Mouse (Mus musculus): ENCODE results near the gene Cln6.

DNA sequence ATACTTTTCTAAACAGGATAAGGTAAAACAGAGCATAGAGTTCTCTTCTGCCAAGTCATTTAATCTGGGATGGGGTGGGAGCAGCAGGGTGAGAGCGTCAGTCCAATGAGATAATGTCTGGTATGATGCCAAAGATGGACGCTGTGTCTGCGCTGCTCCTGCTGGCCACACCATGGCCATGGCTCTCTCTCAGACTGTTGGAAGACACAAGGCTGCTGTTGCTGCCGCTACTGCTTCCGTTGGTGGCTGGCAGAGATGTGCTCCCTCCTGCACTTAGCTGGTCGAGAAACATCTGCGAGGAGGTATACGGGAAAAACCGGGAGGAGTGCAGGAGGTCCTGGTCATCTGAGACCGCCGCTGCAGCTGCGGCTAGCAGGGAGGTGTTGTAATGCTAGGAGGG is 43.3 kb downstream of the Cln6 start:
- TF ChIP-seq USF1 (IDR thresholded peaks at IDR 0.05; ENCODE audit: low read depth): no peak
- TF ChIP-seq CEBPB (IDR thresholded peaks at IDR 0.05; ENCODE audit: insufficient read depth, poor library complexity, severe bottlenecking): no peak
- TF ChIP-seq MAX (IDR thresholded peaks at IDR 0.05; ENCODE audit: low read depth): no peak
- TF ChIP-seq TCF12 (IDR thresholded peaks at IDR 0.05; ENCODE audit: insufficient read depth, poor library complexity, severe bottlenecking): no peak
- no peak for TF ChIP-seq MYOG (IDR thresholded peaks at IDR 0.05; ENCODE audit: control insufficient read depth in 1 of 3, insufficient read depth in 1 of 3, insufficient read length in 2 of 3, low read depth in 2 of 3)
- TF ChIP-seq POLR2A (IDR thresholded peaks at IDR 0.05; ENCODE audit: insufficient read length, low read depth): no peak
- TF ChIP-seq TCF3 (IDR thresholded peaks at IDR 0.05; ENCODE audit: insufficient read length, low read depth): no peak
- TF ChIP-seq POLR2AphosphoS2 (IDR thresholded peaks at IDR 0.05; ENCODE audit: insufficient read length, low read depth): no peak
- TF ChIP-seq E2F4 (IDR thresholded peaks at IDR 0.05; ENCODE audit: insufficient read depth): no peak
- no peak for TF ChIP-seq REST (IDR thresholded peaks at IDR 0.05; ENCODE audit: insufficient read depth, insufficient read length)
- TF ChIP-seq MYOD1 (IDR thresholded peaks at IDR 0.05; ENCODE audit: control insufficient read depth in 1 of 3, insufficient read length in 2 of 3, low read depth in 2 of 3): no peak

All from myocyte (in vitro differentiated cells).